Mouse (Mus musculus): ENCODE measurements at regions not wholly inside any gene's neighbourhood (a gene's known extent, or its start where the extent isn't known, plus 50 kb on each side); places are given as distances from the start of the nearest gene placed in this dataset.

- no peak for DNase-seq (ENCODE audit: low spot score in 2 of 2)
Measured at GRCm38 (mm10) chr3:35315162-35315561, 438.7 kb upstream of the Atp11b start.

GRCm38 (mm10) chr3:35318348-35318747, 435.6 kb upstream of the Atp11b start:
- DNase-seq (ENCODE audit: low spot score in 2 of 2) = no peak

- no peak for DNase-seq (ENCODE audit: low spot score in 2 of 2)
Measured at GRCm38 (mm10) chr3:35320844-35321393, 433.0 kb upstream of the Atp11b start.

GRCm38 (mm10) chr3:35321991-35322390, 431.9 kb upstream of the Atp11b start:
- DNase-seq (ENCODE audit: low spot score in 2 of 2) = no peak

GRCm38 (mm10) chr3:35322899-35323298, 431.0 kb upstream of the Atp11b start:
- no peak for DNase-seq (ENCODE audit: low spot score in 2 of 2)

GRCm38 (mm10) chr3:35323450-35324077, 430.3 kb upstream of the Atp11b start:
- peak; percentile 73 to 75 for DNase-seq (ENCODE audit: low spot score in 2 of 2)

- no peak for DNase-seq (ENCODE audit: low spot score in 2 of 2)
Measured at GRCm38 (mm10) chr3:35324186-35324585, 429.7 kb upstream of the Atp11b start.

- no peak for DNase-seq (ENCODE audit: low spot score in 2 of 2)
Measured at GRCm38 (mm10) chr3:35332534-35333272, 421.2 kb upstream of the Atp11b start.

GRCm38 (mm10) chr3:35334017-35334416, 419.9 kb upstream of the Atp11b start:
- no peak for DNase-seq (ENCODE audit: low spot score in 2 of 2)

GRCm38 (mm10) chr3:35334546-35334945, 419.4 kb upstream of the Atp11b start:
- DNase-seq (ENCODE audit: low spot score in 2 of 2) = no peak

GRCm38 (mm10) chr3:35335837-35336236, 418.1 kb upstream of the Atp11b start:
- DNase-seq (ENCODE audit: low spot score in 2 of 2) = no peak

- no peak for DNase-seq (ENCODE audit: low spot score in 2 of 2)
Measured at GRCm38 (mm10) chr3:35340525-35340924, 413.4 kb upstream of the Atp11b start.

GRCm38 (mm10) chr3:35340935-35341800, 412.7 kb upstream of the Atp11b start:
- peak; percentile 36 to 59 for DNase-seq (ENCODE audit: low spot score in 2 of 2)

GRCm38 (mm10) chr3:35341840-35342239, 412.1 kb upstream of the Atp11b start:
- no peak for DNase-seq (ENCODE audit: low spot score in 2 of 2)

GRCm38 (mm10) chr3:35342584-35342983, 411.3 kb upstream of the Atp11b start:
- DNase-seq (ENCODE audit: low spot score in 2 of 2) = peak; percentile 52 to 76

- DNase-seq (ENCODE audit: low spot score in 2 of 2) = no peak
Measured at GRCm38 (mm10) chr3:35343936-35344335, 410.0 kb upstream of the Atp11b start.

- DNase-seq (ENCODE audit: low spot score in 2 of 2) = no peak
Measured at GRCm38 (mm10) chr3:35349114-35349513, 404.8 kb upstream of the Atp11b start.

- no peak for DNase-seq (ENCODE audit: low spot score in 2 of 2)
Measured at GRCm38 (mm10) chr3:35353442-35353841, 400.5 kb upstream of the Atp11b start.

- DNase-seq (ENCODE audit: low spot score in 2 of 2) = no peak
Measured at GRCm38 (mm10) chr3:35353920-35354319, 400.0 kb upstream of the Atp11b start.

- no peak for DNase-seq (ENCODE audit: low spot score in 2 of 2)
Measured at GRCm38 (mm10) chr3:35354356-35354755, 399.6 kb upstream of the Atp11b start.

- no peak for DNase-seq (ENCODE audit: low spot score in 2 of 2)
Measured at GRCm38 (mm10) chr3:35357111-35357510, 396.8 kb upstream of the Atp11b start.

GRCm38 (mm10) chr3:35358541-35358940, 395.4 kb upstream of the Atp11b start:
- no peak for DNase-seq (ENCODE audit: low spot score in 2 of 2)
